Mouse (Mus musculus) kidney, postnatal 4 days (tissue): ENCODE measurements around the gene Pkp4.

Source experiments
- DNase-seq, 2 experiments: peaks; one replicate each; pipeline ENCODE4 v3.0.0; 2021; ENCODE audit warnings: mixed read lengths in 2 of 2

Pkp4 gene

DNA sequence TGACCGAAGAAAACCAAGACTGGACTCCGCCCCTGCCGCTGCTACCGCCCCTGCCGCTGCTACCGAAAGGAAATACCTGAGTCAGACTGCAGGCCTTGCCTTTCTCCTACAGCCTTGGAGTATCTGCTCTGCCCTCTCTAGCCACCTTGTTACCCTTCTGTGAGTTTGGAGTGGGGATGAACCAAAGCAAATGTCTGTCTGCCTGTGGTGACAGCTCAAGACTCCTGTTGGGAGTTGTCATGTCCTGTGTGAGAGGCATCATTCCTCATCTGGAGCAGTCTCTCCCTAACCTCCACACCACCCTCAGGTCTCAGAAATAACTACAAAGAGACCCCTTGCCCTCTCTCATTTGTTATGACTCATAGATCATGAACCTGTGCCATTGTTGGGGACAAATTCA is 122.3 kb downstream of the Pkp4 start:
- DNase-seq: no peak

DNA sequence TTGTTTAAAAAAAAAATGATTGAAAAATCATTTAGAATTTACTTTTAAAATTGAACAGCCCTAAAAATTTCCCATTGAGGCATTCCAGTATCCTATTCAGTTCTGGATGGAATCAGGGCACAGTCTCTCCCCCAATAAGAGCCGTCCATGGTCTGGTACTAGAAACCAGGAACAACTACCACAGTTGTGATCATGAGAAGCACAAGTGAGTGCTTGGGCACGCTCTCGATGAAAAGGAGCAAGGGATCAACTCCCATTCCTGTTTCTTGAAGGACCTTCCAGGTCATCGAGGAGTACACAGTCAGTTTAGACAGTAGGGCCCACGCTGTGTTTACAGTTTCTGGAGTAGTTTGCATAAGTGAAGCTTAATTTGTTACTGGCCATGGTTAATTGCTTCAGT is 123.6 kb downstream of the Pkp4 start:
- DNase-seq: no peak

DNA sequence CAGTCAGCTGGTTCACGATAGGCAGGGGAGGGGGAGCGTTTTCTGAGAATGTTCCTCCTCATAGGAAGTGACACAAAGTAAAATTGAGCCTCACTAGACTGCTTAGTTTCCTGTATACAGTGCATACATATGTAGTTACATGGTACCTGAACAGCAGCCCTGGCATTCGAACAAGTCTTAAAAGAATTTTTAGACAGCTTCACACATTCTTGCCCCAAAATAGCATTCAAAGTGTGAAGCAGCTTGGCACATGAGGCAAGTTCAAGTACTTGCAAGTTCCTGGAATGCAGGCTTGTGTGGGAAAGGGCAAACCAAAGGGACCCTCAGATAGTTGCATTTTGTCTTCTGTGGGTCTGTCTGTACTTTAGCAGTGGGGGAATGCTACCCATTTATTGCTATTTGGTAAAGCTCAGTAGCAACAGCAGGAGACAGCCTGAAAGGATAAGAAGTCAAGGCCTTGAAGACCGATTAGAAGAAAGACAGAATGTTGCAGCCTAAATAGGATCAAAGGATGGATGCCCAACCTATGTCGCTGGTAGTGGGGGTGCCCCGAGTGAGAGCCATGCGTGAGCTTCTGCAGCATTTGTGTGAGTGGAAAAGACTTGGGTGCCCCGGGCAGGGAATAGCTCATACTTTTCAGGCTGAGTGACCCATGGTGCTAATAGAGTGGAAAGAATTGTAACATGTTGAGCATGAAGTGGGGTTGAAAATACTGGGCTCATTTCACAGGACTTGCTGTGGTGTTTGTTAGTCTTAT is 124.3 kb downstream of the Pkp4 start:
- no peak for DNase-seq

- no peak for DNase-seq
These were observed 124.9 kb downstream of the Pkp4 start for GRCm38 (mm10) chr2:59285581-59285980.

DNA sequence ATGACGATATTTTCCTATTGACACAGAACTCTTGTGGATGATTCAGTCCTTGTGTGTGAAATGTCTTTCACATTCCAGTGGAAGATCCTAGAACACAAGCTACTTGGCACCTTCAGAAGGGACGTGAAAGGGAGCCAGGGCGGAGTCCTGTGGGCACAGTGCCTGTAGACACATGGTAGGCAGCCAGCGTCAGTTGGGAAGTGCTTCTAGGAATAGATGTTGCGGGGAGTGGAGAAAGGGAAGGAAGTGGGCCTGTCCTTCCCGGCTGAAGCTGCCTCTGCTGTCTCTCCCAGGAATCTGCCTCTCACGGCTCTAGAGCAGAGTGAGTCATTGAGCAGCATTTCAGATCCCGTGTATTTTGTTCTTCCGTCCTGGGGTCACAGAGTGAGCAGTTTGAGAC is 125.6 kb downstream of the Pkp4 start:
- DNase-seq: peak; percentile 33 to 49

- DNase-seq: no peak
These were observed 127.0 kb downstream of the Pkp4 start for GRCm38 (mm10) chr2:59287630-59288029.

- DNase-seq: no peak
These were observed 128.8 kb downstream of the Pkp4 start for GRCm38 (mm10) chr2:59289411-59289810.

DNA sequence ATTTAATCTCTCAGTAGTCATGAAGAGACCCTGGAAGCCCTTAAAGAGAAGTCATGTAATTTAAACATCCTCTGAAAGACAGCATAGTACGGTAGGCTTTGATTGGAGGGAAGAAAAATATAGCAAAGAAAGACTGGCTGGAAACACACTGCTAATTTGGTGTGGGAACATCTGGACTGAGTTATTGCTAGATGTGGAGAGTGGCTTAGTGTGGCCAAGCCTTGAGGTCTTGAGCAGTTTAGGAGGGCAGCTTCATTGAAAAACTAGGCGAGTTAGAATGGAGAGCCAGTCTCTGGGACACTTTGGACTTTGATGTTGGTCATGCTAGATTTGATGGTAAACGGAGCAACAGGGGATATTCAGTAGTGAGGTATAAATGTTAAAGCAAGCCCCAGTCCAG is 129.7 kb downstream of the Pkp4 start:
- DNase-seq: no peak

GRCm38 (mm10) chr2:59299831-59300230 is 139.2 kb downstream of the Pkp4 start:
- no peak for DNase-seq

- DNase-seq: no peak
These were observed 141.0 kb downstream of the Pkp4 start for GRCm38 (mm10) chr2:59301671-59302070.

- no peak for DNase-seq
These were observed 141.8 kb downstream of the Pkp4 start for GRCm38 (mm10) chr2:59302430-59302829.

- no peak for DNase-seq
These were observed 142.9 kb downstream of the Pkp4 start for GRCm38 (mm10) chr2:59303530-59304063.

DNA sequence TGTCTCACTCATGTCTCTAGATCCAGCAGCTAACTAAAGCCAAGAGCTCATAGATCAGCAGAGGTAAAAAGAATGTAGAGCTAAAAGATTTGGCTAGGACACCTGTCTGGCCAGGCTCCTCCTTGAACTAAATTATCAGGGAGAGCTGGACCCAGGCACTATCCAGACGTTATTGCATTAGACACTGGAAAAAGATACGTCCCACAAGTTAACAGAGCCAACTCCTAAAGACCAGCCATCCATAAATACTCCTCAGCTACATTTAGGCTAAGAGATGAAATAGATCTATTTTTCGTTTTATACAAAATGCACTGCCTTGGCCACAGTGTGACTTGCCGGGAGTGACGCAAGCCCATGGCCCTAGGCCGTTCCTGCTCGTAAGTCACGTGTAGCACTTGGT is 146.7 kb downstream of the Pkp4 start:
- DNase-seq: peak; percentile 39 to 50

DNA sequence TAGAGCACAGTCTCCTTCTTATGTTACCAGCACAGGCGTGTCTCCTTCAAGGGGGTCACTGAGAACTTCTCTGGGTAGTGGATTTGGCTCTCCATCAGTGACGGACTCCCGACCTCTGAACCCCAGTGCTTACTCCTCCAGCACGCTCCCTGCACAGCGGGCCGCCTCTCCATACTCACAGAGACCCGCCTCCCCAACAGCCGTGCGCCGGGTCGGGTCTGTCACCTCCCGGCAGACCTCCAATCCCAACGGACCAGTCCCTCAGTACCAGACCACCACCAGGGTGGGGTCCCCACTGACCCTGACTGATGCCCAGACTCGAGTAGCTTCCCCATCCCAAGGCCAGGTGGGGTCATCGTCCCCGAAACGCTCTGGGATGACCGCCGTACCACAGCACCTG is 147.4 kb downstream of the Pkp4 start:
- DNase-seq: no peak

DNA sequence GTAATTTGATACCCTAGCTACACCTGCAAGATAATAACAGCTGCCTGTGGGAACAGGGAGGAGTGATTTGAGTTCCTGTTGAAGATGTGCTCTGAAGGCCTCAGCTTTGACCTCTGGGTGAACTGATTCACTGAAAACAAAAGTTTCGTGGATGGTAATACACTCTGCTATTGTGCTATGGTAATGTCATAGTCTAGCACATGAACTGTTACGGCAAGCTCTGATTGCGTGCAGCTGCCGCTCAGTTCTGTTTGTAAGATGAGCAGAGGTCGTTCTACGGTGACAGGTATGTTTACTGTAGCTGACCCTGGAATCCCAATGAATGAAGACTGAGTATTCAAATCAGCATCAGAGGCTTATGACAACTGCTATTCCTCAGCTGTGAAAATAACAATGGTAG is 152.6 kb downstream of the Pkp4 start:
- no peak for DNase-seq

- no peak for DNase-seq
These were observed 158.0 kb downstream of the Pkp4 start for GRCm38 (mm10) chr2:59318631-59319030.

- no peak for DNase-seq
These were observed 167.3 kb downstream of the Pkp4 start for GRCm38 (mm10) chr2:59327946-59328345.

GRCm38 (mm10) chr2:59331093-59331492 is 170.4 kb downstream of the Pkp4 start:
- DNase-seq: no peak

- no peak for DNase-seq
These were observed 171.9 kb downstream of the Pkp4 start for GRCm38 (mm10) chr2:59332523-59332922.

- DNase-seq: peak in 1 of 2 experiments; percentile 44
These were observed 177.9 kb downstream of the Pkp4 start for GRCm38 (mm10) chr2:59338501-59338900.

DNA sequence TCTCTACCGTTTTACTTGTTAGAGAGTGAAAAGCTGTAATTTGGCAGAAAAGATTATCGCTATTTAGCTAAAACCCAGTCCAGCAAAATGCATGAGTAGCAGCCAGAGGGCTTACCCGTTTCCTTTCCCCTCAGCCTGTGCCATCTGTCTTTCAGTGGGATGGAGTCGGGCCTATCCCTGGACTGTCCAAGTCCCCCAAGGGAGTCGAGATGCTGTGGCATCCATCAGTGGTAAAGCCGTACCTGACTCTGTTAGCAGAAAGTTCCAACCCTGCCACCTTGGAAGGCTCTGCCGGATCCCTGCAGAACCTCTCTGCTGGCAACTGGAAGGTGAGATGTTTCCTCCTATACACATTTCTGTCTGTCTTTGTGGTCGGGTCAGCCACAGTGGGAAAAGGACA is 178.3 kb downstream of the Pkp4 start:
- DNase-seq: no peak

GRCm38 (mm10) chr2:59339776-59340539 is 179.3 kb downstream of the Pkp4 start:
- no peak for DNase-seq

GRCm38 (mm10) chr2:59340878-59341277 is 180.2 kb downstream of the Pkp4 start:
- no peak for DNase-seq

DNA sequence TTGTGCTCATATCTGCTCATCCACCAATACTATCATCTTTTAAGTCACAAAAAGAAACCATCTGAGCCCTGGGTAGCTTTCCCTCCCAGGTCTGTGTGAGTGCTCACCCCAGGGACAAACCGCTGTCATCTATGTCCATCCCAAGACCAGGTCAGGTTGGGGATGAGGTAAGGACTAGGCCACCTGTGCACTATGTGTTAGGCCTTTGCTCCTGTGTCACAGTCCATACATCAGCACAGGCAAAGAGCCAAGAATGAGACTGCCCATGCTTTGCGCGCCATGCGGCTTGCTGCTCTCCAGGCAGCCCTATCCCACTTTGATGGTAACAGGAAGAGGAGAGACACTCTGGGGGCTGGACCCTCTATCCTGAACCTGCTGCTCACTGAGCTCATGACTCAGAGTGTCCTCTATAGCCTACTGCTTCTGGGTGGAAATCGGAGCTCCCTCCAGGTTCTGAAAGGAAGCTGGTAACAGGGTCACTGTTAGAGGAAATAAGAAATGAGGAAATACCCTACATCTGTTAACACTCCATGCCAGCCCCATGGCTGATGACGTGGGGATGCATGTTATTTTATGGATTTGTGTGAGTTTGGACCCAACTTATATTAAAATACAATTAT is 182.1 kb downstream of the Pkp4 start:
- DNase-seq: no peak
